Mouse (Mus musculus) midbrain, postnatal 0 days (tissue): ENCODE measurements at regions not wholly inside any gene's neighbourhood (a gene's known extent, or its start where the extent isn't known, plus 50 kb on each side); places are given as distances from the start of the nearest gene placed in this dataset.
A peak's percentile ranks its signal among the peaks of the same experiment; 100 is the strongest.

ENCODE experiments used
- ATAC-seq: fragments of 200-750 bp; cut with Nextera tagmentation; 2 replicates; pipeline ENCODE4 v1.8.0; 2017; ENCODE audit warnings: moderate number of reproducible peaks, mild to moderate bottlenecking, moderate TSS enrichment, moderate library complexity; ENCODE audit not compliant: low FRiP score
- DNase-seq: peaks from one replicate; pipeline ENCODE4 v3.0.0-alpha.2; 2015; ENCODE audit warnings: low spot score
- H3K27ac ChIP-seq: fragments of 300-500 bp; sonication (generic); 2 replicates; pipeline ENCODE4 v1.5.1; 2014; ENCODE audit warnings: low read depth, mild to moderate bottlenecking, low read length, mixed read lengths
- H3K27me3 ChIP-seq: fragments of 300-500 bp; sonication (generic); 2 replicates; pipeline ENCODE4 v1.6.1; 2014; ENCODE audit warnings: low read length, control low read depth, mixed read lengths; ENCODE audit not compliant: insufficient read depth
- H3K36me3 ChIP-seq: fragments of 300-500 bp; sonication (generic); 2 replicates; pipeline ENCODE4 v1.6.1; 2014; ENCODE audit warnings: low read length, control low read depth, mixed read lengths; ENCODE audit not compliant: insufficient read depth
- H3K4me1 ChIP-seq: fragments of 300-500 bp; sonication (generic); 2 replicates; pipeline ENCODE4 v1.6.1; 2014; ENCODE audit warnings: mild to moderate bottlenecking, control low read depth, antibody characterized with exemption, low read length, mixed read lengths; ENCODE audit not compliant: insufficient read depth
- H3K4me2 ChIP-seq: fragments of 300-500 bp; sonication (generic); 2 replicates; pipeline ENCODE4 v1.6.1; 2014; ENCODE audit warnings: low read depth, mild to moderate bottlenecking, low read length, mixed read lengths; ENCODE audit not compliant: poor library complexity, severe bottlenecking
- H3K4me3 ChIP-seq: fragments of 300-500 bp; sonication (generic); 2 replicates; pipeline ENCODE4 v1.5.1; 2014; ENCODE audit warnings: low read depth, mild to moderate bottlenecking, low read length, moderate library complexity
- H3K9ac ChIP-seq: fragments of 300-500 bp; sonication (generic); replicated peaks from 2 replicates; pipeline ENCODE4 v1.6.1; 2014; ENCODE audit warnings: mild to moderate bottlenecking, low read length, moderate library complexity, mixed read lengths; ENCODE audit not compliant: poor library complexity, severe bottlenecking
- H3K9me3 ChIP-seq: fragments of 300-500 bp; sonication (generic); 2 replicates; pipeline ENCODE4 v1.6.1; 2016; ENCODE audit warnings: low read length, control low read depth
- CTCF ChIP-seq: IDR thresholded peaks from 2 replicates; pipeline ENCODE4 v1.5.1; 2016; ENCODE audit warnings: antibody characterized with exemption, mild to moderate bottlenecking
- WGBS: fragments of 180-500 bp; shearing (Covaris S2); extraction: QIAGEN DNeasy Blood & Tissue Kit; methylation state at CpG from one replicate; pipeline ENCODE4 v1.1.7; 2014; 5-methylcytosine and 5-hydroxymethylcytosine counted together

- Histone ChIP-seq H3K4me1 (no peaks in the 10 kb centered on the region), H3K9me3 (no peaks in the 10 kb centered on the region), H3K4me2 (no peak overlapping the region), H3K9ac (no peak overlapping the region), H3K4me3 (no peak overlapping the region), H3K36me3 (no peaks in the 10 kb centered on the region), H3K27ac (no peak overlapping the region), H3K27me3 (no peaks in the 10 kb centered on the region)
- ATAC-seq (no peak), DNase-seq (no peak)
- 59% methylated on average over 1 of the region's 1 CpGs for WGBS
- TF ChIP-seq CTCF = no peak
These were observed 3158.8 kb upstream of the Gm6569 start for GRCm38 (mm10) chr15:70675549-70675948.

GRCm38 (mm10) chr15:70704547-70704946, 3129.8 kb upstream of the Gm6569 start:
- TF ChIP-seq CTCF = no peak
- Histone ChIP-seq H3K27ac (no peak overlapping the region), H3K27me3 (no peaks in the 10 kb centered on the region), H3K4me2 (no peak overlapping the region), H3K9ac (no peak overlapping the region), H3K4me3 (no peak overlapping the region), H3K4me1 (no peaks in the 10 kb centered on the region), H3K9me3 (no peaks in the 10 kb centered on the region), H3K36me3 (no peaks in the 10 kb centered on the region)
- ATAC-seq = no peak
- no peak for DNase-seq
- 63% methylated on average over 2 of the region's 2 CpGs for WGBS

- no peak for TF ChIP-seq CTCF
- peak; percentile 60 for DNase-seq
- Histone ChIP-seq H3K9ac (no peak overlapping the region), H3K4me1 (no peaks in the 10 kb centered on the region), H3K27ac (no peak overlapping the region), H3K9me3 (no peaks in the 10 kb centered on the region), H3K4me3 (no peak overlapping the region), H3K27me3 (no peaks in the 10 kb centered on the region), H3K4me2 (no peak overlapping the region), H3K36me3 (no peaks in the 10 kb centered on the region)
- no peak for ATAC-seq
These were observed 3120.6 kb upstream of the Gm6569 start for GRCm38 (mm10) chr15:70713736-70714135.

GRCm38 (mm10) chr15:70727361-70727885, 3106.9 kb upstream of the Gm6569 start:
- Histone ChIP-seq H3K9me3 (no peaks in the 10 kb centered on the region), H3K4me2 (no peak overlapping the region), H3K4me1 (no peaks in the 10 kb centered on the region), H3K27ac (no peak overlapping the region), H3K4me3 (no peak overlapping the region), H3K27me3 (no peaks in the 10 kb centered on the region), H3K9ac (no peak overlapping the region), H3K36me3 (no peaks in the 10 kb centered on the region)
- no peak for ATAC-seq
- no peak for TF ChIP-seq CTCF
- no peak for DNase-seq
- WGBS = 72% methylated on average over 1 of the region's 1 CpGs

GRCm38 (mm10) chr15:70727956-70728355, 3106.4 kb upstream of the Gm6569 start:
- no peaks in the 10 kb centered on the region for H3K36me3 ChIP-seq
- H3K9ac ChIP-seq = no peak overlapping the region
- H3K4me2 ChIP-seq = no peak overlapping the region
- H3K9me3 ChIP-seq = no peaks in the 10 kb centered on the region
- no peaks in the 10 kb centered on the region for H3K27me3 ChIP-seq
- ATAC-seq = no peak
- no peaks in the 10 kb centered on the region for H3K4me1 ChIP-seq
- H3K4me3 ChIP-seq = no peak overlapping the region
- no peak overlapping the region for H3K27ac ChIP-seq
- WGBS = 97% methylated on average over 1 of the region's 1 CpGs
- DNase-seq = no peak
- TF ChIP-seq CTCF = no peak

GRCm38 (mm10) chr15:70744239-70744638, 3090.1 kb upstream of the Gm6569 start:
- H3K9ac ChIP-seq = no peak overlapping the region
- H3K4me2 ChIP-seq = no peak overlapping the region
- H3K27ac ChIP-seq = no peak overlapping the region
- H3K4me3 ChIP-seq = no peak overlapping the region
- H3K4me1 ChIP-seq = no peaks in the 10 kb centered on the region
- no peaks in the 10 kb centered on the region for H3K9me3 ChIP-seq
- H3K36me3 ChIP-seq = no peaks in the 10 kb centered on the region
- no peaks in the 10 kb centered on the region for H3K27me3 ChIP-seq
- ATAC-seq (no peak), DNase-seq (peak; percentile 62)
- TF ChIP-seq CTCF = peak; percentile 70
